ENCODE assay signal across 9 mouse cellular contexts in the genomic region with DNA sequence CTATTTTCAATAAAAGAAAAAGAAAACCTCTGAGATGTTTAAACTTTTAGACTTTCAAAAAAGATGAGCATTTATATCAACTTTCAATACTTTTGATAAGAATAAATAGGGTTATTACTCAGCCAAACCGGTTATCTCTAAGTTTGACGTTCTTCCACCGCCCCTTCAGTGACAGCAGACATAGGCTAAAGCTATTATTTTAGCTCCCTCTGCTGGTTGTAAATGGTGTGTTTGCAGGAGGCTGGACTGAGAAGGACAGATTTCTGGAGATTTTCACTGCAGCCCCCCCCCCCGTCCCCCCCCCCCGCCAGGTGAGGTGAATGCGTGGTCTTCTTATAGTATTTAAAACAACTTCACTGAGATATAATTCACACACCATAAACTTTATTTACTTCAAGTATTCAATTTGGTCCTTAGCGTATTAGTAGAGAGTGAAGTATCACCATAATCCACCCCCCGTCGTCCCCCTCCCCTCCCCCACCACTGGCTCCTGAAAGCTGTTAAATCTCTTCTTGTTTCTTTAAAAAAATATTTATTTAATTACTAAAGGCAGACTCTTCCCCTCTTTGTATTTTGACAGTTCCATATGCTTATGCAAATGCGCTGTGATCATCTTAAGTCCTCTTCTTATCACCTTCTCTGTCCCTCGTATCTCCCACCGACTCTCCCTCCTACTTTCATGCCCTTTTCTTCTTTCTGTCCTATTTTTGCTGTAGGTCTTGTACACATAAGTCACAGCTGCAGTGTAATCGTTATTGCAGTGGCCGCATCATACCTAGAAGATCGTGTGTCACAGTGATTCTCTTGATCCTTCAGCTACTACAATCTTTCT. TPM values are rescaled to one million over a fixed set of nuclear protein-coding genes. Genes with fewer than 3 reads are reported as not detected.
DNase-seq lines count a peak whose midpoint lies in the region; ATAC-seq and TF ChIP-seq lines count a peak whose summit lies in the region.
"Had no signal": no experiment of that assay in that cellular context is flagged by ENCODE, and none has a peak within 500 bp of the region (broad histone marks: within the 10 kb centered on the region; RNA-seq: fewer than 3 reads in every experiment).

No protein-coding gene starts in this region.

- H3K36me3 ChIP-seq in forebrain, embryonic 10.5 days (replicated peaks), result no peaks in the 10 kb centered on the region
- H3K36me3 ChIP-seq in hindbrain, embryonic 16.5 days (ENCODE audit: control insufficient read depth, insufficient read depth, low read length), result no peaks in the 10 kb centered on the region
- H3K36me3 ChIP-seq in limb, embryonic 12.5 days, result no peaks in the 10 kb centered on the region
- H3K36me3 ChIP-seq in neural tube, embryonic 11.5 days (ENCODE audit: control insufficient read depth, insufficient read depth, low read length), result no peaks in the 10 kb centered on the region

- 18% methylated on average over 12 of the region's 15 CpGs for WGBS in forebrain, embryonic 10.5 days
- WGBS in hindbrain, embryonic 16.5 days, result 14% methylated on average over 12 of the region's 15 CpGs
- WGBS in limb, embryonic 12.5 days, result 10% methylated on average over 14 of the region's 15 CpGs
- 18% methylated on average over 14 of the region's 15 CpGs for WGBS in neural tube, embryonic 11.5 days

- peak; percentile 8 for DNase-seq in testis, postnatal 14 days (ENCODE audit: low spot score)
- DNase-seq in testis, postnatal 10 days (ENCODE audit: low spot score), result no peak
- peak; percentile 85 for DNase-seq in brain, embryonic 14.5 days (ENCODE audit: low read depth)
- DNase-seq in forebrain, embryonic 10.5 days (ENCODE audit: extremely low spot score, low spot score), result peak; percentile 26
- no peak for DNase-seq in neural tube, embryonic 11.5 days (ENCODE audit: low spot score)
- DNase-seq in spleen, adult 18-20 months, result no peak

- peak; percentile 64; the same call in 1 of the 2 replicates for TF ChIP-seq CTCF in brain, embryonic 14.5 days (IDR thresholded peaks at IDR 0.05; ENCODE audit: borderline replicate concordance, extremely low read depth, insufficient read depth, insufficient read length)

- H3K9me3 ChIP-seq in forebrain, embryonic 10.5 days, result no peaks in the 10 kb centered on the region
- H3K9me3 ChIP-seq in hindbrain, embryonic 16.5 days (ENCODE audit: control insufficient read depth, low read length), result no peaks in the 10 kb centered on the region
- H3K9me3 ChIP-seq in limb, embryonic 12.5 days, result no peaks in the 10 kb centered on the region
- no peaks in the 10 kb centered on the region for H3K9me3 ChIP-seq in neural tube, embryonic 11.5 days (ENCODE audit: control insufficient read depth, low read length)

- peak; percentile 91 for ATAC-seq in hindbrain, embryonic 16.5 days
- ATAC-seq in limb, embryonic 12.5 days (ENCODE audit: insufficient number of reproducible peaks, insufficient read depth, low FRiP score, low TSS enrichment, low read depth), result peak; percentile 56; the same call in 1 of the 2 replicates
- peak; percentile 83 for ATAC-seq in neural tube, embryonic 11.5 days (ENCODE audit: insufficient read depth, low FRiP score, low TSS enrichment)

- peaks cover 42% of the 10 kb centered on the region for H3K27me3 ChIP-seq in forebrain, embryonic 10.5 days (ENCODE audit: poor library complexity, severe bottlenecking)
- no peaks in the 10 kb centered on the region for H3K27me3 ChIP-seq in hindbrain, embryonic 16.5 days (replicated peaks; ENCODE audit: control insufficient read depth, insufficient read depth, low read length)
- H3K27me3 ChIP-seq in limb, embryonic 12.5 days, result no peaks in the 10 kb centered on the region
- no peaks in the 10 kb centered on the region for H3K27me3 ChIP-seq in neural tube, embryonic 11.5 days (ENCODE audit: control insufficient read depth, insufficient read depth, low read length)

- H3K4me1 ChIP-seq in forebrain, embryonic 10.5 days, result peaks cover 11% of the 10 kb centered on the region
- H3K4me1 ChIP-seq in hindbrain, embryonic 16.5 days (ENCODE audit: control insufficient read depth, insufficient read depth, low read depth, low read length), result no peaks in the 10 kb centered on the region; the same call in 1 of the 2 replicates
- peaks cover 6% of the 10 kb centered on the region for H3K4me1 ChIP-seq in limb, embryonic 12.5 days (replicated peaks)
- H3K4me1 ChIP-seq in neural tube, embryonic 11.5 days (ENCODE audit: control insufficient read depth, insufficient read depth, low read length), result no peaks in the 10 kb centered on the region

- no peak overlapping the region for H3K27ac ChIP-seq in forebrain, embryonic 10.5 days
- no peak overlapping the region for H3K27ac ChIP-seq in hindbrain, embryonic 16.5 days (ENCODE audit: low read depth, low read length)
- no peak overlapping the region for H3K27ac ChIP-seq in limb, embryonic 12.5 days
- no peak overlapping the region for H3K27ac ChIP-seq in neural tube, embryonic 11.5 days (ENCODE audit: low read depth, low read length)

- peak overlapping the region; percentile 62 for H3K4me2 ChIP-seq in hindbrain, embryonic 16.5 days (ENCODE audit: low read length)
- H3K4me2 ChIP-seq in limb, embryonic 12.5 days, result peak overlapping the region; percentile 57
- H3K4me2 ChIP-seq in neural tube, embryonic 11.5 days (ENCODE audit: low read depth), result peak overlapping the region; percentile 20

- peak overlapping the region; percentile 42 for H3K4me3 ChIP-seq in forebrain, embryonic 10.5 days
- H3K4me3 ChIP-seq in hindbrain, embryonic 16.5 days (ENCODE audit: low read length), result peak overlapping the region; percentile 37
- peak overlapping the region; percentile 26 for H3K4me3 ChIP-seq in limb, embryonic 12.5 days (replicated peaks)
- H3K4me3 ChIP-seq in neural tube, embryonic 11.5 days (ENCODE audit: low read depth, low read length), result no peak overlapping the region

- H3K9ac ChIP-seq in hindbrain, embryonic 16.5 days (ENCODE audit: low read depth, low read length), result peak overlapping the region; percentile 27; the same call in 1 of the 2 replicates
- no peak overlapping the region for H3K9ac ChIP-seq in limb, embryonic 12.5 days (replicated peaks)
- no peak overlapping the region for H3K9ac ChIP-seq in neural tube, embryonic 11.5 days (ENCODE audit: low read length)

- no peak for TF ChIP-seq POLR2A in brain, embryonic 14.5 days (IDR thresholded peaks at IDR 0.05; ENCODE audit: borderline replicate concordance, extremely low read depth, insufficient read depth, insufficient read length, poor library complexity, severe bottlenecking)

RNA-seq across cellular contexts. Expression of gene Lgr5, which starts 30.1 kb away (rescaled TPM):
- polyA plus RNA-seq in brain, embryonic 14.5 days (2012; rRNA removed), result 1.4 and 2.3 TPM in 2 replicates
- 1.7 and 2.2 TPM in 2 replicates for polyA plus RNA-seq in forebrain, embryonic 10.5 days (2016; fragmentation: Nextera tagmentation; extraction: Ambion mirVana)
- polyA plus RNA-seq in hindbrain, embryonic 16.5 days (2015; fragmentation: Nextera tagmentation; extraction: Ambion mirVana), result 2.7 and 2.8 TPM in 2 replicates
- polyA plus RNA-seq in limb, embryonic 12.5 days (2016; fragmentation: Nextera tagmentation; extraction: Ambion mirVana), result 6.6 and 8.9 TPM in 2 replicates
- 6.0 and 7.4 TPM in 2 replicates for polyA plus RNA-seq in neural tube, embryonic 11.5 days (2014; fragmentation: Nextera tagmentation; extraction: Ambion mirVana)

RNA-seq across cellular contexts. Expression of gene A930009A15Rik, which starts 47.9 kb away (rescaled TPM):
- polyA plus RNA-seq in brain, embryonic 14.5 days (2012; rRNA removed), result 0.14 and 0.36 TPM in 2 replicates
- polyA plus RNA-seq in forebrain, embryonic 10.5 days (2016; fragmentation: Nextera tagmentation; extraction: Ambion mirVana), result not detected in 2 replicates
- 1.00 and 1.6 TPM in 2 replicates for polyA plus RNA-seq in hindbrain, embryonic 16.5 days (2015; fragmentation: Nextera tagmentation; extraction: Ambion mirVana)
- not detected in 2 replicates for polyA plus RNA-seq in limb, embryonic 12.5 days (2016; fragmentation: Nextera tagmentation; extraction: Ambion mirVana)
- 0.49 TPM in 1 of 2 replicates, not detected in the other for polyA plus RNA-seq in neural tube, embryonic 11.5 days (2014; fragmentation: Nextera tagmentation; extraction: Ambion mirVana)
- polyA plus RNA-seq: gonadal fat pad, adult 2 months had no signal

Comparison
In these comparisons a context has a peak if more than half of its experiments do, and no peak if none do; other contexts are left out.
1. DNase-seq: peak in testis, postnatal 14 days (single experiment), brain, embryonic 14.5 days (single experiment) and forebrain, embryonic 10.5 days (single experiment); none in testis, postnatal 10 days (single experiment), neural tube, embryonic 11.5 days (single experiment) and spleen, adult 18-20 months (0 of 2).
2. Peak in every context shown above with its lines, with median percentiles within 50 percentile points of each other: ATAC-seq and H3K4me2 ChIP-seq.